Mouse (Mus musculus) lung, embryonic 15.5 days (tissue): ENCODE measurements at regions not wholly inside any gene's neighbourhood (a gene's known extent, or its start where the extent isn't known, plus 50 kb on each side); places are given as distances from the start of the nearest gene placed in this dataset.
A peak's percentile ranks its signal among the peaks of the same experiment; 100 is the strongest.

Source experiments
- ATAC-seq: fragments of 200-750 bp; cut with Nextera tagmentation; 2 replicates; pipeline ENCODE4 v1.8.0; 2017; ENCODE audit warnings: moderate number of reproducible peaks, borderline replicate concordance; ENCODE audit not compliant: low FRiP score, low TSS enrichment; ENCODE audit errors: extremely low read depth
- H3K27ac ChIP-seq: fragments of 300-500 bp; sonication (generic); 2 replicates; pipeline ENCODE4 v1.5.1; 2015; ENCODE audit warnings: moderate library complexity, mild to moderate bottlenecking, inconsistent platforms
- H3K27me3 ChIP-seq: fragments of 300-500 bp; sonication (generic); 2 replicates; pipeline ENCODE4 v1.6.1; 2015; ENCODE audit warnings: inconsistent platforms
- H3K36me3 ChIP-seq: fragments of 300-500 bp; sonication (generic); 2 replicates; pipeline ENCODE4 v1.6.1; 2015; ENCODE audit warnings: inconsistent platforms
- H3K4me1 ChIP-seq: fragments of 300-500 bp; sonication (generic); 2 replicates; pipeline ENCODE4 v1.6.1; 2015; ENCODE audit warnings: inconsistent platforms
- H3K4me2 ChIP-seq: fragments of 300-500 bp; sonication (generic); 2 replicates; pipeline ENCODE4 v1.6.1; 2015; ENCODE audit warnings: inconsistent platforms, mild to moderate bottlenecking, moderate library complexity
- H3K4me3 ChIP-seq: fragments of 300-500 bp; sonication (generic); 2 replicates; pipeline ENCODE4 v1.5.1; 2015; ENCODE audit warnings: mild to moderate bottlenecking, inconsistent platforms
- H3K9ac ChIP-seq: fragments of 300-500 bp; sonication (generic); 2 replicates; pipeline ENCODE4 v1.6.1; 2015; ENCODE audit warnings: inconsistent platforms
- H3K9me3 ChIP-seq: fragments of 300-500 bp; sonication (generic); 2 replicates; pipeline ENCODE4 v1.6.1; 2016; ENCODE audit warnings: inconsistent platforms
- WGBS: fragments of 180-500 bp; shearing (Covaris S2); methylation state at CpG from one replicate; pipeline ENCODE4 v1.1.7; 2015; 5-methylcytosine and 5-hydroxymethylcytosine counted together

DNA sequence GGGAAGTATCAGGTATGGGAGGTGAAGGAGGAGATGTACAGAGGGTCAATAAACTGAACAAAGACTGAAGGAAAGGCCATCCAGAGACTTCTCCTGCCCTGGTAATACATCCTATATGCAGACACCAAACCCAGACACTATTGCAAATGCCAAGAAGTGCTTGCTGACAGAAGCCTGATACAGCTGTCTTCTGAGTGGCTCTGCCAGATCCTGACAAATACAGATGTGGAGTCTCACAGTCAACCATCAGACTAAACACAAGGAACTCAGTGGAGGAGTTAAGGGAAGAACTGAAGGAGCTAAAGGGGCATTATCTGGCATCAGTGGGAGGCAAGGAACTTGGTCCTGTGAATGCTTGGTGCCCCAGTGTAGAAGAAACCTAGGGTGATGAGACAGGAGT is 557.1 kb downstream of the Speer2 start:
- no peak overlapping the region for H3K4me3 ChIP-seq
- H3K9ac ChIP-seq = no peak overlapping the region
- H3K9me3 ChIP-seq = no peaks in the 10 kb centered on the region
- no peaks in the 10 kb centered on the region for H3K4me1 ChIP-seq
- H3K27me3 ChIP-seq = no peaks in the 10 kb centered on the region
- no peak overlapping the region for H3K27ac ChIP-seq
- no peaks in the 10 kb centered on the region for H3K36me3 ChIP-seq
- H3K4me2 ChIP-seq = no peak overlapping the region
- peak; percentile 39; the same call in 1 of the 2 replicates for ATAC-seq

- 26% methylated on average over 2 of the region's 2 CpGs for WGBS
- Histone ChIP-seq H3K4me2 (no peak overlapping the region), H3K27me3 (no peaks in the 10 kb centered on the region), H3K9ac (no peak overlapping the region), H3K9me3 (no peaks in the 10 kb centered on the region), H3K27ac (no peak overlapping the region), H3K4me1 (no peaks in the 10 kb centered on the region), H3K36me3 (no peaks in the 10 kb centered on the region), H3K4me3 (no peak overlapping the region)
- ATAC-seq = no peak
Measured at GRCm38 (mm10) chr16:69302549-69302948, 561.0 kb downstream of the Speer2 start.
